Mouse (Mus musculus) erythroblast, embryonic 14.5 days (primary cell): Measurements from ENCODE around the gene Secisbp2l.

Experiments
- GATA1 ChIP-seq: IDR thresholded peaks from 2 replicates; pipeline ENCODE4 v1.6.1; 2012; ENCODE audit warnings: low read length, inconsistent platforms, mixed read lengths
- TAL1 ChIP-seq: IDR thresholded peaks from 3 replicates; pipeline ENCODE4 v1.6.1; 2012; ENCODE audit warnings: low read length, inconsistent platforms, mixed read lengths

DNA sequence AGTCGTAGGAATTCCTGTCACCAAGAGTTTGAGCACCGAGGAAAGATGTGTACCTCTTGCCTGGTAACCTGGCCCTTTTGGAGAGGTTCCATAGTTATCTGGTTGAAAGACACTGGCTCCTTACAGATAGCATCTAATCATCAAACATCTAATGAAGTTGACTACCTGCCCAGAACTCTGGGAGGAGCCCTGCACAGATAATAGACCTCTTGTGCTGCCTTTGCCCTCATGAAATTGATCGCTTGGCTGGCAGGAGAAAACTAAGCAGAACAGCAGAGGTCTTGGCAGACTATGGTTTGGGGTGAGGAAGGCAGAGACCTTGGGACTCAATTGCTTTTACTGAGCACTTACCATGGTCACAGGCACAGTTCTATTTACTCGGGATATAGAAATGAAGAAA lies 37.7 kb upstream of the Secisbp2l start:
- no peak for TF ChIP-seq TAL1
- no peak for TF ChIP-seq GATA1
